Mouse (Mus musculus) forebrain, embryonic 16.5 days (tissue): Measurements from ENCODE around the gene Hspe1. TPM values are rescaled to one million over a fixed set of nuclear protein-coding genes. Genes with fewer than 3 reads are reported as not detected.

Experiments used
- ATAC-seq: fragments of 200-750 bp; cut with Nextera tagmentation; 2 replicates; pipeline ENCODE4 v1.8.0; 2017; ENCODE audit warnings: mild to moderate bottlenecking, moderate library complexity
- H3K27ac ChIP-seq: fragments of 300-500 bp; sonication (generic); 2 replicates; pipeline ENCODE4 v1.5.1; 2014; ENCODE audit warnings: low read length, control low read depth
- H3K27me3 ChIP-seq: fragments of 300-500 bp; sonication (generic); replicated peaks from 2 replicates; pipeline ENCODE4 v1.6.1; 2014; ENCODE audit warnings: low read length; ENCODE audit not compliant: control insufficient read depth, insufficient read depth
- H3K36me3 ChIP-seq: fragments of 300-500 bp; sonication (generic); 2 replicates; pipeline ENCODE4 v1.6.1; 2014; ENCODE audit not compliant: control insufficient read depth, insufficient read depth
- H3K4me1 ChIP-seq: fragments of 300-500 bp; sonication (generic); replicated peaks from 2 replicates; pipeline ENCODE4 v1.6.1; 2014; ENCODE audit warnings: low read length; ENCODE audit not compliant: control insufficient read depth, insufficient read depth
- H3K4me2 ChIP-seq: fragments of 300-500 bp; sonication (generic); 2 replicates; pipeline ENCODE4 v1.6.1; 2014; ENCODE audit warnings: mild to moderate bottlenecking, low read length, control low read depth
- H3K4me3 ChIP-seq: fragments of 300-500 bp; sonication (generic); replicated peaks from 2 replicates; pipeline ENCODE4 v1.5.1; 2014; ENCODE audit warnings: mild to moderate bottlenecking, low read length, control low read depth
- H3K9ac ChIP-seq: fragments of 300-500 bp; sonication (generic); replicated peaks from 2 replicates; pipeline ENCODE4 v1.6.1; 2014; ENCODE audit warnings: low read depth, low read length, control low read depth
- H3K9me3 ChIP-seq: fragments of 300-500 bp; sonication (generic); 2 replicates; pipeline ENCODE4 v1.6.1; 2016; ENCODE audit warnings: low read length; ENCODE audit not compliant: control insufficient read depth
- WGBS: fragments of 180-500 bp; shearing (Covaris S2); extraction: QIAGEN DNeasy Blood & Tissue Kit; methylation state at CpG from one replicate; pipeline ENCODE4 v1.1.7; 2014; 5-methylcytosine and 5-hydroxymethylcytosine counted together
- polyA plus RNA-seq: library from polyadenylated mRNA; unstranded; fragments of >200 nt; fragmentation: Nextera tagmentation; extraction: Ambion mirVana; gene quantifications from 2 replicates; pipeline ENCODE4 v1.2.1, GENCODE M21; 2015

Hspe1 gene
- polyA plus RNA-seq, 1 experiment from 2014 or later = 215 TPM

DNA sequence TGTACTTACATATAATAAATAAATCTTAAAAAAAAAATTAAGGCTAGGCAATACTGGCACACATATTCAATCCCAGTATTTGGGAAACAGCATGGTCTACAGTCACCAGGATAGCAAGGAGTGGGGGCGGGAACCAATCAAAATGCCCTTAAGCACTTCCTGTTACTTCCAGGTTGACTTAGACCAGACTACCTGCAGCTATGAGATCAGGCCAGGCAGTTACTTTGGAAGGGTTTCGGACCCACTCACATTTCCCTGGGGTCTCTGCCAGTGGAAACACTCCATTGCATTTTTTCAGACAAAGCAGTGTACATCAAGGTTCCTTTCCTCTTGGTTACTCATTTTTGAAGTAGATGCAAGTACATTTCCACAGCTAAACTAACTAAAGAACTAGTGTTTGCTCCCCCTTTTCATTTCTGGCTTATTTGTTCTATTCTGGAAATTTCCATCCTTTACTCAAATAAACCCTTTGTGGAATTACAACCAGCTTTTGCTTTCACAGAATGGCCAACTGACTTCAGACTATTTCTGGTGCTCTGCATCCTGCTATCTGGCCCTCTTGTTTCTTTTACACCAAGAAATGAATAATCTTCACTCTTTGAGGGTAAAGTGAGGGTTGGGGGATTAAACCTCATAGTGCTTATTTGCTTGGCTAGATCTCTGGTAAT lies 10.9 kb upstream of the Hspe1 start:
- WGBS = 87% methylated on average over 2 of the region's 2 CpGs
- Histone ChIP-seq H3K9ac (no peak overlapping the region), H3K27me3 (no peaks in the 10 kb centered on the region), H3K4me2 (no peak overlapping the region), H3K4me3 (no peak overlapping the region), H3K36me3 (peaks cover 29% of the 10 kb centered on the region), H3K27ac (no peak overlapping the region), H3K9me3 (no peaks in the 10 kb centered on the region), H3K4me1 (no peaks in the 10 kb centered on the region)
- no peak for ATAC-seq

DNA sequence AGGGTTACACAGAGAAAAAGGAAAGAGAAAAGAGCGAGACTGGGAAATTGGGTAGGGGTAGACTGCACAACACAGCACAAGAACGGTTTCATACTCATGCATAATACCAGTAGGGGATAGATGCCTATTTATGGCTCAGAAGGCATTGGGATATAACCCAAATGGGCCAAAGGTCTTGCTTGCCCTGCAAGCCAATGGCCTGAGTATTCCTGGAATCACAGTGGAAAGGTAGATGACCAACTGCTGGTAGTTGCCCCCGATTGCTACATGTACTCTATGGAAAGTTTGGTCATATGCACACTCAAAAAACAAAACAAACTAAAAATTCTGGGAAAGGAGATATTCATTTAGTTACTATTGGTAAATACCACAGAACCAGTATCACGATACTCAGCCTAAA lies 8.3 kb upstream of the Hspe1 start:
- H3K9me3 ChIP-seq = 0 out of 2 replicates have a peak, but pooled peaks cover 3% of the 10 kb centered on the region
- no peaks in the 10 kb centered on the region for H3K27me3 ChIP-seq
- H3K27ac ChIP-seq = no peak overlapping the region
- WGBS = 93% methylated on average over 4 of the region's 4 CpGs
- peaks cover under 1% of the 10 kb centered on the region; the same call in 1 of the 2 replicates for H3K4me1 ChIP-seq
- no peak overlapping the region for H3K9ac ChIP-seq
- no peak for ATAC-seq
- no peak overlapping the region for H3K4me2 ChIP-seq
- H3K36me3 ChIP-seq = peaks cover 46% of the 10 kb centered on the region
- H3K4me3 ChIP-seq = no peak overlapping the region

- 74% methylated on average over 1 of the region's 1 CpGs for WGBS
- Histone ChIP-seq H3K27me3 (no peaks in the 10 kb centered on the region), H3K4me1 (peaks cover 18% of the 10 kb centered on the region), H3K4me2 (no peak overlapping the region), H3K36me3 (peaks cover 43% of the 10 kb centered on the region), H3K9me3 (0 out of 2 replicates have a peak, but pooled peaks cover 3% of the 10 kb centered on the region), H3K4me3 (no peak overlapping the region), H3K9ac (no peak overlapping the region), H3K27ac (no peak overlapping the region)
- ATAC-seq = no peak
These were observed 5.8 kb upstream of the Hspe1 start for GRCm38 (mm10) chr1:55082106-55082505.

DNA sequence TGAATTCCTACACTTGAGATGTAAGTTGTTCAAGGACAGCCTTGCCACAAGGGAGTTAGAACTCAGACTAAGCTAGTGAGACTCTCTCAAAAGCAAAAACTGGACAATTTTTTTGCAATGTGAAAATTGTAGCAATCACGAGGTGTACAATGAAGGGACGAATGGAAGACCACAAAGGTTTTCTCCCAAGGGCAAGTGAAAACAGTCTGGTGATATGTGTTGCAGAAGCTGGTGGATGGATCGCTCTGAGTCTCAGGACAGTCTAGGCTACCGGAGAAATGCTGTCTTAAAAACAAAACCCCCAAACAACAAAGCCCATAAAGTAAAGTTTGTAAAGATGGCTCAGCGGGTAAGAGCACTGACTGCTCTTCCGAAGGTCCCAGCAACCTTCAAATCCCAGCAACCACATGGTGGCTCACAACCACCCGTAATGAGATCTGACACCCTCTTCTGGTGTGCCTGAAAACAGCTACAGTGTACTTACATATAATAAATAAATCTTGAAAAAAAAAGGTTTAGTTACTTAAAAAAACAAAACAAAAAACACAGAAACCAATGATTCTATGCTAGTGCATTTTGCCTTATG lies 2.1 kb upstream of the Hspe1 start:
- Histone ChIP-seq H3K27ac (no peak overlapping the region), H3K4me1 (peaks cover 32% of the 10 kb centered on the region), H3K36me3 (peaks cover 21% of the 10 kb centered on the region), H3K9ac (no peak overlapping the region), H3K9me3 (0 out of 2 replicates have a peak, but pooled peaks cover 3% of the 10 kb centered on the region), H3K27me3 (no peaks in the 10 kb centered on the region), H3K4me2 (peak overlapping the region; percentile 6; the same call in 1 of the 2 replicates), H3K4me3 (no peak overlapping the region)
- WGBS = 52% methylated on average over 7 of the region's 7 CpGs
- no peak for ATAC-seq

- 0% methylated on average over 13 of the region's 13 CpGs for WGBS
These were observed 998 bp upstream of the Hspe1 start for GRCm38 (mm10) chr1:55086868-55087400.

DNA sequence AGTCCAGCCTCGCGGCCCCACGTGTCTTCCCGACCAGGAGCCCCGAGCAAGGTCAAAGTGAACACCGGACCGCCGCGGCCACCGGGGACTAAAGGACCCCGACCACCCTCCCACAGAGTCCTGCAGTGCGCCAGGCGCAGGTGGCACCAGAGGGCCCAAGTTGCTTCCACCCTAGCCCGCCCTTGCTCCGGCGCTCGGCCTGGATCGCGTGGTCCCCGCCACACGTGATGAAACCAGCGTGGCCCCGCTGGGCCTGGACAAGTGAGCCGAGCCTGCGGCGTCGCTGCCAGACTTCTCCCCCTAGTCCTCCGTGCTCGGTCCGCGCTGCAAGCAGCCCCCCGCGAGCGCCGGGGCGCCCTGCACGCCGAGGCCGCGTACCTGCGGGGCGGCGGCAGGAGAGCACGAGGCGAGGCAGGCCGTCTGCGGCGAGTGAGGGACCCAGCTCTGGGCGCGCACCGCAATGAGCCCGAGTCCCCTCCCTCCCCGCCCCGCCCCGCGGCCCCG lies 479 bp upstream of the Hspe1 start:
- H3K4me3 ChIP-seq = peak overlapping the region; percentile 84
- ATAC-seq = peak; percentile 59
- peaks cover 18% of the 10 kb centered on the region for H3K36me3 ChIP-seq
- no peaks in the 10 kb centered on the region for H3K27me3 ChIP-seq
- under 1% methylated on average over 52 of the region's 57 CpGs for WGBS
- H3K27ac ChIP-seq = peak overlapping the region; percentile 93
- H3K9ac ChIP-seq = peak overlapping the region; percentile 95
- peaks cover 32% of the 10 kb centered on the region for H3K4me1 ChIP-seq
- 0 out of 2 replicates have a peak, but pooled peaks cover 3% of the 10 kb centered on the region for H3K9me3 ChIP-seq
- H3K4me2 ChIP-seq = peak overlapping the region; percentile 95

More at GRCm38 (mm10) chr1:55086868-55087400, 998 bp upstream of the Hspe1 start:
- peaks cover 21% of the 10 kb centered on the region for H3K36me3 ChIP-seq
- H3K27me3 ChIP-seq = no peaks in the 10 kb centered on the region
- ATAC-seq = no peak
- peaks cover 32% of the 10 kb centered on the region for H3K4me1 ChIP-seq
- 0 out of 2 replicates have a peak, but pooled peaks cover 3% of the 10 kb centered on the region for H3K9me3 ChIP-seq
- H3K4me2 ChIP-seq = peak overlapping the region; percentile 95
- H3K4me3 ChIP-seq = peak overlapping the region; percentile 84
- peak overlapping the region; percentile 93 for H3K27ac ChIP-seq
- H3K9ac ChIP-seq = peak overlapping the region; percentile 95

GRCm38 (mm10) chr1:55088611-55089497 lies 922 bp downstream of the Hspe1 start:
- peak overlapping the region; percentile 95 for H3K9ac ChIP-seq
- H3K4me1 ChIP-seq = peaks cover 32% of the 10 kb centered on the region
- WGBS = 6% methylated on average over 16 of the region's 16 CpGs
- peak overlapping the region; percentile 80 for H3K4me2 ChIP-seq
- no peaks in the 10 kb centered on the region for H3K27me3 ChIP-seq
- peak overlapping the region; percentile 93 for H3K27ac ChIP-seq
- no peaks in the 10 kb centered on the region for H3K9me3 ChIP-seq
- H3K36me3 ChIP-seq = peaks cover 6% of the 10 kb centered on the region; the same call in 1 of the 2 replicates
- ATAC-seq = no peak
- H3K4me3 ChIP-seq = peak overlapping the region; percentile 84

DNA sequence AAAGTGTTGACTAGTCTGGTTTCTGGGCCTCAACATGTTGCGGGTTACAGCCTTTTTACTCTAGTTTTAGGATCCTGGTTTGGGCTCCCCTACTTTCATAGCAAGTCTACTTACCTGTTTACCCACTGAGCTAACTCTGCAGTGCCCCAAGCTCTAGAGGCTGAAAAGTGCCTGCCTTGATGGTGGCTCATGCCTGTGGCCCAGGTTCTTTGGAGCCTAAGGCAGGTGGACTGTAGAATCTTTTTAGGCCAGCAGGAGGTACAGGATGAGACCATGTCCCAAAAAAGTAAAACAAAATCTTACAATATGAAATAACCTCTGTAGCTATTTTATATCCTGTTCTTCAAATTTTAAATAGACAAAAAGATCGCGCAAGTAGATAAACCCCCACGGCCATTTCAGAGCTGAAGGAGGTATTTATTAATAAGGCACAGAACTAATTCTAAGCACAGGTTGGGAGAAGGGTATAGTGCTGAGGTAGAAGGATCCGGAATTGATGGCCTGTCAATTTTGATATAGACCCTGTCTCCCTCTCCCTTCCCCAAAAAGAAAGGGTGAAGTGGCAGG lies 1.6 kb downstream of the Hspe1 start:
- 91% methylated on average over 5 of the region's 5 CpGs for WGBS
- peaks cover 32% of the 10 kb centered on the region for H3K4me1 ChIP-seq
- H3K9me3 ChIP-seq = no peaks in the 10 kb centered on the region
- H3K4me2 ChIP-seq = peak overlapping the region; percentile 80
- peaks cover 6% of the 10 kb centered on the region; the same call in 1 of the 2 replicates for H3K36me3 ChIP-seq
- no peaks in the 10 kb centered on the region for H3K27me3 ChIP-seq
- H3K4me3 ChIP-seq = no peak overlapping the region
- H3K9ac ChIP-seq = no peak overlapping the region
- no peak overlapping the region for H3K27ac ChIP-seq
- no peak for ATAC-seq
